Mouse (Mus musculus): ENCODE data around the gene Celf5. TPM values are rescaled to one million over a fixed set of nuclear protein-coding genes. Genes with fewer than 3 reads are reported as not detected.
A peak's percentile ranks its signal among the peaks of the same experiment; 100 is the strongest.

Gene Celf5
- polyA plus RNA-seq, 1 experiment from 2014 or later: 109 TPM

DNA sequence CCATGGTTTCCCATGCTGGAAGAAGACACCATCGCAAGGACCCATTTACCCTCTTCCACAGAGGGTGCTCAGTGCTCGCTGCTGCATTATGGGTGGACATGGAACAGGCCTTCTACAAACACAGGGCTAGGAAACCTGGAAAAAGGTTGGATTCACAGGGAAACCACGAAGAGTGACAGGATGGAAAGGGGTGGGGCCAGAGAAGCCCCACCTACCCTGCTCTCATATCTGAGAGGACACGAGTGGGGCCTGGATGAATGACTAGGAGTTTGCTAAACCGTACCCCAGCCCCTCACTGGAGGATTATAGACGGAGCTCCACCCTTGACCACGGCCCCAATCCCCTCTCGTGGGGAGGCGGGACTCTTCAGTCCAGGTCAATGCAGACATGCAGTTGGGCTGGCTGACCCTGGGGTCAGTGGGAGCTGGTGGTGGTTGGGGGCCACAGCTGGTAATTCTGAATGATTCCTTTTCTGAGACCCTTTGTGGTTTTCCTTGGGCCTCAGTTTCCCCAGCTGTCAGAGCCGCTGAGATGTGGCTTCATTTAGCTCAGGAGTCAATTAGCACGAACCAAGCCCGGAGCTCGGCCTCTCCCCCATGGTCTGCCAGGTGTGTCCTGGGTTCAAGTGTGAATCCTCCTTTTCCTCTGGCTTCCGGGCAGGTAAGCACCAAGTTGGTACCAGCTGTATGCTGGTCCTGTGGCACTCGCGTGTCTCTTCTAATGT is 69.8 kb downstream of the Celf5 start:
- H3K4me1 ChIP-seq: peaks cover 46% of the 10 kb centered on the region
- H3K9ac ChIP-seq: no peak overlapping the region
- ATAC-seq (replicated peaks): no peak
- WGBS: 77% methylated on average over 16 of the region's 16 CpGs
- H3K27ac ChIP-seq: peak overlapping the region; percentile 65; the same call in 1 of the 2 replicates
- no peaks in the 10 kb centered on the region; the same call in 1 of the 2 replicates for H3K36me3 ChIP-seq (replicated peaks)
- no peak overlapping the region for H3K4me2 ChIP-seq
- peaks cover 12% of the 10 kb centered on the region; the same call in 1 of the 2 replicates for H3K27me3 ChIP-seq (replicated peaks)
- H3K4me3 ChIP-seq: no peak overlapping the region
- no peaks in the 10 kb centered on the region for H3K9me3 ChIP-seq

DNA sequence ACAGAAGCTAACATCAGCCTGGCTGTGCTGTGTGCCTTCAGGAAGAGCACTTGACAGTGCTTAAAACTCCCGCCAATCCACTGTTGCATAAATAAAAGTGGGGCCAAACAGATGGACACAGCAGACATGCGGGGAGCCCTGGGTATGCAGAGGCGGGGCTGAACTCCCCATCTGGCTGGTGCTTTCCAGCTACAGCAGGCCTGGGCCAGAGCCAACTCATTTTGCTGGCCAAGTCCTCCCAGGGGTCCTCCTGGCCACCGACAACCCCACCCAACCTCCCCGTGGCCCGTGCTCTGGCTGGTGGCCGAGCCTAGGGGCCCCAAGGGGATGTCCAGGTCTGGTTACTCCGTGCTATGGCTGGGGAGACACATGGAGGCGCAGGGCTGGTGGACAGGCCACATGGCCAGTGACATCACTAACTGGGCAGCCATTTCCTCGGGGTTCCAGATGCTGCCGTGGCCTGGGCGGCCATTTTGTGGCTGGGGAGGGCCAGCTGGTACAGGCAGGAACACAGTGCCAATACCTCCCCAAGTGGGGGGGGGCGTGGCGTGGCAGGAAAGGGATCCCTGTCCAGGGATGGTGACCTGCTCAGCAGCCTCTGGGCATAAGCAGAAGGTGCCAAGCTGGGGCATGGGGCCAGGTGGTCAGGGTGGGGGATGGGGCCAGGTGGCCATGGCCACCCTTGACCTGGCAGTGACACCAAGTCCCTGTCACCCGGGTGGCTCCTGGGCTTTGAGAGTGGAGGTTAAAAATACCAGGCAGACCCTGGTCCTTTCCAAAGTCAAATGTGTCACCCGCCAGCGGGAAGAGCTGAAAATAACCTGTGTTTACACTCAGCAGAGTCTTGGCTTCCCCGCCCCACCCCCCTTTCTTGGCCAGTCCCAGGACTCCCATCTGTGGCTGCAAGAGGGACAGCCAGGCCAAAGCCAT is 70.8 kb downstream of the Celf5 start:
- H3K9me3 ChIP-seq: no peaks in the 10 kb centered on the region
- peak overlapping the region; percentile 65 for H3K27ac ChIP-seq
- H3K9ac ChIP-seq: no peak overlapping the region
- no peak overlapping the region for H3K4me2 ChIP-seq
- WGBS: 60% methylated on average over 18 of the region's 18 CpGs
- H3K4me1 ChIP-seq: peaks cover 46% of the 10 kb centered on the region
- ATAC-seq (replicated peaks): no peak
- no peak overlapping the region for H3K4me3 ChIP-seq
- peaks cover 13% of the 10 kb centered on the region; the same call in 1 of the 2 replicates for H3K27me3 ChIP-seq (replicated peaks)
- no peaks in the 10 kb centered on the region; the same call in 1 of the 2 replicates for H3K36me3 ChIP-seq (replicated peaks)

DNA sequence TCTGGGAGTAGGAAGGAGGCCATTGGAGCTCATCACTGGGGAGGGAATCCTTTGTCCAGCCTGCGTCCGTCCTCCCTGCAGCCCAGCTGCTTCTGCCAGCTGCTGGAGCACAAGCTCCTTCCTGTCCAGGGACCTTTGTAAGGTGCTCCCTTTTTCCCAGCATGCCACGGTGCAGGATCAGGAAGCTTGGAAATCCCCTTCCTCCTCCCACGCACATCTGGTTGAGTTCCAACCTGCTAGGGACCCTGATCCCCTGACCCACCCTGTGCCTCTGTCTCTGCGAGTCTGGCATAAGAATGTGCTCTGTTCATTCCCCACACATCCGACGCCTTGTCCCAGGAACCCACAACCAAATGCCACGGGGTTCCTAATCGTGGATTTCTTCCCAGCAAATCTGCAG is 71.5 kb downstream of the Celf5 start:
- Histone ChIP-seq H3K9me3 (no peaks in the 10 kb centered on the region), H3K36me3 (replicated peaks) (peaks cover under 1% of the 10 kb centered on the region; the same call in 1 of the 2 replicates), H3K4me1 (peaks cover 42% of the 10 kb centered on the region), H3K27me3 (replicated peaks) (peaks cover 15% of the 10 kb centered on the region), H3K4me3 (no peak overlapping the region), H3K9ac (no peak overlapping the region), H3K4me2 (no peak overlapping the region), H3K27ac (no peak overlapping the region)
- no peak for ATAC-seq (replicated peaks)
- WGBS: 71% methylated on average over 9 of the region's 9 CpGs

- H3K4me3 ChIP-seq: no peak overlapping the region
- ATAC-seq (replicated peaks): no peak
- H3K27me3 ChIP-seq (replicated peaks): peaks cover 17% of the 10 kb centered on the region
- H3K9ac ChIP-seq: no peak overlapping the region
- no peaks in the 10 kb centered on the region for H3K9me3 ChIP-seq
- 71% methylated on average over 4 of the region's 4 CpGs for WGBS
- H3K4me2 ChIP-seq: no peak overlapping the region
- H3K36me3 ChIP-seq (replicated peaks): peaks cover 5% of the 10 kb centered on the region; the same call in 1 of the 2 replicates
- peaks cover 42% of the 10 kb centered on the region for H3K4me1 ChIP-seq
- H3K27ac ChIP-seq: no peak overlapping the region
These were observed 72.2 kb downstream of the Celf5 start for GRCm38 (mm10) chr10:81410350-81410749.

GRCm38 (mm10) chr10:81409330-81409729 is 73.2 kb downstream of the Celf5 start:
- Histone ChIP-seq H3K36me3 (replicated peaks) (peaks cover 9% of the 10 kb centered on the region; the same call in 1 of the 2 replicates), H3K27ac (no peak overlapping the region), H3K4me1 (peaks cover 41% of the 10 kb centered on the region), H3K4me2 (no peak overlapping the region), H3K4me3 (no peak overlapping the region), H3K9me3 (no peaks in the 10 kb centered on the region), H3K27me3 (replicated peaks) (peaks cover 21% of the 10 kb centered on the region), H3K9ac (no peak overlapping the region)
- ATAC-seq (replicated peaks): no peak
- WGBS: 14% methylated on average over 8 of the region's 8 CpGs

Small RNAs within 50 kb of the gene (microRNA-seq; reads per million reads assigned to microRNA genes)
- gene Gm25595 (not detected), gene Mir1191b (0.74 reads per million)

Other genes starting within 250 kb of the Celf5 start
- gene Zfr2, start 249.6 kb downstream of the Celf5 start, polyA plus RNA-seq (2015; fragmentation: Nextera tagmentation; extraction: Ambion mirVana): 35.4 and 37.2 TPM in 2 replicates
- gene Matk, start 229.8 kb downstream of the Celf5 start, polyA plus RNA-seq (2015; fragmentation: Nextera tagmentation; extraction: Ambion mirVana): 37.2 and 40.1 TPM in 2 replicates
- 124 and 126 TPM in 2 replicates for gene Mrpl54, start 215.8 kb downstream of the Celf5 start, polyA plus RNA-seq (2015; fragmentation: Nextera tagmentation; extraction: Ambion mirVana)
- gene Apba3, start 215.7 kb downstream of the Celf5 start, polyA plus RNA-seq (2015; fragmentation: Nextera tagmentation; extraction: Ambion mirVana): 36.4 and 38.5 TPM in 2 replicates
- 6.9 and 8.0 TPM in 2 replicates for gene Tjp3, start 191.1 kb downstream of the Celf5 start, polyA plus RNA-seq (2015; fragmentation: Nextera tagmentation; extraction: Ambion mirVana)
- 154 and 159 TPM in 2 replicates for gene Pip5k1c, start 189.7 kb downstream of the Celf5 start, polyA plus RNA-seq (2015; fragmentation: Nextera tagmentation; extraction: Ambion mirVana)
- 35.8 and 38.3 TPM in 2 replicates for gene Cactin, start 161.6 kb downstream of the Celf5 start, polyA plus RNA-seq (2015; fragmentation: Nextera tagmentation; extraction: Ambion mirVana)
- gene Tbxa2r, start 154.0 kb downstream of the Celf5 start, polyA plus RNA-seq (2015; fragmentation: Nextera tagmentation; extraction: Ambion mirVana): 5.7 and 6.2 TPM in 2 replicates
- gene Gipc3, start 139.4 kb downstream of the Celf5 start, polyA plus RNA-seq (2015; fragmentation: Nextera tagmentation; extraction: Ambion mirVana): not detected in 2 replicates
- gene Hmg20b, start 132.2 kb downstream of the Celf5 start, polyA plus RNA-seq (2015; fragmentation: Nextera tagmentation; extraction: Ambion mirVana): 26.6 and 29.9 TPM in 2 replicates
- 19.7 and 22.5 TPM in 2 replicates for gene Mfsd12, start 125.2 kb downstream of the Celf5 start, polyA plus RNA-seq (2015; fragmentation: Nextera tagmentation; extraction: Ambion mirVana)
- 1.1 TPM in 2 replicates for gene 4930404N11Rik, start 116.9 kb downstream of the Celf5 start, polyA plus RNA-seq (2015; fragmentation: Nextera tagmentation; extraction: Ambion mirVana)
- 153 and 159 TPM in 2 replicates for gene Fzr1, start 104.2 kb downstream of the Celf5 start, polyA plus RNA-seq (2015; fragmentation: Nextera tagmentation; extraction: Ambion mirVana)
- gene Dohh, start 98.3 kb downstream of the Celf5 start, polyA plus RNA-seq (2015; fragmentation: Nextera tagmentation; extraction: Ambion mirVana): 90.4 and 92.6 TPM in 2 replicates
- 8.4 and 9.3 TPM in 2 replicates for gene Gm48551, start 98.2 kb downstream of the Celf5 start, polyA plus RNA-seq (2015; fragmentation: Nextera tagmentation; extraction: Ambion mirVana)
- 2.7 and 3.3 TPM in 2 replicates for gene Gm48552, start 93.7 kb downstream of the Celf5 start, polyA plus RNA-seq (2015; fragmentation: Nextera tagmentation; extraction: Ambion mirVana)
- 1.4 and 1.6 TPM in 2 replicates for gene Smim24, start 89.7 kb downstream of the Celf5 start, polyA plus RNA-seq (2015; fragmentation: Nextera tagmentation; extraction: Ambion mirVana)
- gene Nfic, start 27.1 kb downstream of the Celf5 start, polyA plus RNA-seq (2015; fragmentation: Nextera tagmentation; extraction: Ambion mirVana): 18.1 and 22.8 TPM in 2 replicates
- 69.7 and 73.8 TPM in 2 replicates for gene Ncln, start 13.7 kb upstream of the Celf5 start, polyA plus RNA-seq (2015; fragmentation: Nextera tagmentation; extraction: Ambion mirVana)
- 0.71 and 1.2 TPM in 2 replicates for gene S1pr4, start 17.4 kb upstream of the Celf5 start, polyA plus RNA-seq (2015; fragmentation: Nextera tagmentation; extraction: Ambion mirVana)
- 0.96 and 1.1 TPM in 2 replicates for gene Gna15, start 41.5 kb upstream of the Celf5 start, polyA plus RNA-seq (2015; fragmentation: Nextera tagmentation; extraction: Ambion mirVana)
- gene Gna11, start 62.5 kb upstream of the Celf5 start, polyA plus RNA-seq (2015; fragmentation: Nextera tagmentation; extraction: Ambion mirVana): 100 and 101 TPM in 2 replicates
- 802 and 851 TPM in 2 replicates for gene Aes, start 76.8 kb upstream of the Celf5 start, polyA plus RNA-seq (2015; fragmentation: Nextera tagmentation; extraction: Ambion mirVana)
- gene Tle2, start 91.9 kb upstream of the Celf5 start, polyA plus RNA-seq (2015; fragmentation: Nextera tagmentation; extraction: Ambion mirVana): 57.4 and 58.8 TPM in 2 replicates
- gene Tle6, start 118.4 kb upstream of the Celf5 start, polyA plus RNA-seq (2015; fragmentation: Nextera tagmentation; extraction: Ambion mirVana): 6.7 and 8.0 TPM in 2 replicates
- 1.8 and 2.0 TPM in 2 replicates for gene BC025920, start 123.6 kb upstream of the Celf5 start, polyA plus RNA-seq (2015; fragmentation: Nextera tagmentation; extraction: Ambion mirVana)
- gene Sirt6, start 145.1 kb upstream of the Celf5 start, polyA plus RNA-seq (2015; fragmentation: Nextera tagmentation; extraction: Ambion mirVana): 60.1 and 60.4 TPM in 2 replicates
- gene Ankrd24, start 145.8 kb upstream of the Celf5 start, polyA plus RNA-seq (2015; fragmentation: Nextera tagmentation; extraction: Ambion mirVana): 19.1 and 20.2 TPM in 2 replicates
- gene Gm10778, start 166.3 kb upstream of the Celf5 start, polyA plus RNA-seq (2015; fragmentation: Nextera tagmentation; extraction: Ambion mirVana): 6.6 and 6.9 TPM in 2 replicates
- 16.9 and 18.5 TPM in 2 replicates for gene Zfp433, start 222.1 kb upstream of the Celf5 start, polyA plus RNA-seq (2015; fragmentation: Nextera tagmentation; extraction: Ambion mirVana)

All from midbrain, embryonic 15.5 days (tissue).